In the genomic region with DNA sequence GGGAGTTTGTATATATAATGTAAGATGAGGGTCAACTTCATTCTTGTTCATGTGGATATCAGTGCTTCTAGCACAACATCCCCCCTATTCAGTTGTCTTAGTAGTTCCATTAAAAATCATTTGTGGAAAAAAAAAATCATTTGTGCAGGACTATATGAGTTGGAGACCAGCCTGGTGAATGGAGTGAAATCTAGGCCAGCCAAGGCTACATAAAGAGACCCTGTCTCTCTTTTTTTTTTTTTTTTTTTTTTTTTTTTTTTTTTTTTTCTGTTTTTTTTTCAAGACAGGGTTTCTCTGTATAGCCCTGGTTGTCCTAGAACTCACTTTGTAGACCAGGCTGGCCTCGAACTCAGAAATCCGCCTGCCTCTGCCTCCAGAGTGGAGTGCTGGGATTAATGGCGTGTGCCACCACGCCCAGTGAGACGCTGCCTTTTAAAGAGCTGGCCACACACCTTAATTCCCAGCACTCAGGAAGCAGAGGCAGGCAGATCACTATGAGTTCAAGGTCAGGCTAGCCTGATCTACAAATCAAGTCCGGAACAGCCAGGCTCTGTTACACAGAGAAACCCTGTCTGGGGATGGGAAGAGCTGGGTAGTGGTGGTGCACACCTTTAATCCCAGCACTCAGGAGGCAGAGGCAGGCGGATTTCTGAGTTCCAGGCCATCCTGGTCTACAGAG, we compare ENCODE assay signal across 9 mouse cellular contexts. TPM values are rescaled to one million over a fixed set of nuclear protein-coding genes. Genes with fewer than 3 reads are reported as not detected.
"Had no signal": no experiment of that assay in that cellular context is flagged by ENCODE, and none has a peak within 500 bp of the region (broad histone marks: within the 10 kb centered on the region; RNA-seq: fewer than 3 reads in every experiment).

No protein-coding gene starts in this region.

RNA-seq across cellular contexts. Expression of a gene that starts 55.8 kb away (rescaled TPM):
- total RNA-seq: megakaryocyte progenitor cell, adult 5-6 weeks; megakaryocyte, adult 5-6 weeks; megakaryocyte-erythroid progenitor cell, adult 5-6 weeks; monocyte, adult 5-6 weeks had no signal
- polyA plus RNA-seq: limb, embryonic 11.5 days; liver, embryonic 12.5 days; liver, embryonic 14.5 days; macrophage; neural tube, embryonic 11.5 days had no signal
